Mouse (Mus musculus) right cerebral cortex, postnatal 4 days (tissue): Measurements from ENCODE around the gene Slc25a39.
"Not testable (repeated sequence)": the region's sequence is repeated elsewhere in the genome, so short reads cannot be mapped to it uniquely, and the experiment has no call there.

Experiments
- DNase-seq: peaks from one replicate; pipeline ENCODE4 v3.0.0-alpha.2; 2022

Gene Slc25a39

GRCm38 (mm10) chr11:102410345-102410744 is 2.6 kb upstream of the Slc25a39 start:
- DNase-seq, result not testable (repeated sequence)

DNA sequence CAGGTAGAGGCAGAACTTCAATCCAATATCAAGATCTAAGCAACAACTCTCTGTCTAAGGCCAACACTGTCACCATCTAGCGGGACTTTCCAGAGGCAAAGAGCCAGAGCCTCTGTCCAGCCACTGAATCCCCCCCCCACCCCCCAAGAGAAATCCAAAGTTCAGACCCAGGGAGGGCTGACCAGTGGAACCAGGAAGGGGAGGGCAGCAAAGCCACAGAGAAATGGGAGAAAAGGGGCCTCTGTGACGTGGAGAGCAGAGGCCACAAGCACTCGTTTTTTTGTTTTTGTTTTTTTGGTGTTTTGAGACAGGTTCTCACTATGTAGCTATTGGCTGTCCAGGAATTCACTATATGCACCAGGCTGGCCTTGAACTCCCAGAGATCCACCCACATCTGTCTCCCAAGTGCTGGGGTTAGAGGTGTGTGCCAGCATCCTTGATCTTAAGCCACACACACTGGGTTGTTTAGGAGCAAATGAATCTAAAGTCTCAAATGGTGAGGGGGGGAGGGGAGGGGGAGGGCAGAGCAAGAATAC is 2.1 kb upstream of the Slc25a39 start:
- DNase-seq, result no peak

- DNase-seq, result no peak
Measured at GRCm38 (mm10) chr11:102408888-102409794, 1.4 kb upstream of the Slc25a39 start.

DNA sequence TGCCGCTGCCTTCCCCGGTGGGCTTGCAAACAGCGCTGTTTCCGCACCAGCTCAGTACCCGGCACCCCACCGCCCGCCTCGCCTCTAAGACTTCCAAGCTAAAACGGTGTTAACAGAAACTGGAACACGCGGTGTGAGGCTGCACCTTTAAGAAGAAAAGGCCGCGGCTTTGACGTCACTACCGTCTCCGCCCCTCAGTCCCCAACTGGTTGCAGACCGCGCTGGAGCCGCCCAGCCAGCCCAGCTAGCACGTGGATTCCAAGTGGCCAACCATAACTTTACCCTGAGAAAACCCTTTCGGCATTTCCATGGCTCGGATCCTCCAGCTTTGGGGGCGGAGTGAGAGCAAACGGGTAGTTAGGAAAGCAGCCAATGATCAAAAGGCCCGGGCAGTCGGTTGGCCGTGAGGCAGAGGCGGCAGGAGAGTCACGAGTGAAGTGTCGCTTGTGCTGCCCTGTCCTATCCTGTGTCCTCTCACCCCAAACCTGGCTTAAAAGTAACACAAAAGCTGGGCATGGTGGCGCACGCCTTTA is 664 bp upstream of the Slc25a39 start:
- peak; percentile 90 for DNase-seq

GRCm38 (mm10) chr11:102406900-102407833 is 579 bp downstream of the Slc25a39 start:
- DNase-seq, result peak; percentile 88

DNA sequence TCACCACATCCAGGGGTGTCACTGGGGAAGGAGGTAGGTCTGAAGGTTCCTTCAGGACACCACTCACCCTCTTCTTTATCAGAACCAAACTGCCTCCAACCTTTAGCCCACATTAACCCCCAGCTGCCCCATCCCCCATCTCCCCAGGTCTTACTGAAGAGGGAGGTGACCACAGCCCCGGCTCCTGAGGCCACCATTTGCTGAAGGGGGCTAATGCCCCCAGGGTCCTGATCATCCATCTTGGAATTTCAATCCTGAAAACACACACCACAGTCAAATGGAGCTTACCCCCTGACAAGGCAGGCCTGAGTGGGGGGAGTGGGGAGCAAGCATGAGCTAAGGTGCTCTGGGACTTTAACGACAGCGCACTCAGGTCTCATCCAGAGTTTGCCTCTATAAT is 1.3 kb downstream of the Slc25a39 start:
- no peak for DNase-seq

DNA sequence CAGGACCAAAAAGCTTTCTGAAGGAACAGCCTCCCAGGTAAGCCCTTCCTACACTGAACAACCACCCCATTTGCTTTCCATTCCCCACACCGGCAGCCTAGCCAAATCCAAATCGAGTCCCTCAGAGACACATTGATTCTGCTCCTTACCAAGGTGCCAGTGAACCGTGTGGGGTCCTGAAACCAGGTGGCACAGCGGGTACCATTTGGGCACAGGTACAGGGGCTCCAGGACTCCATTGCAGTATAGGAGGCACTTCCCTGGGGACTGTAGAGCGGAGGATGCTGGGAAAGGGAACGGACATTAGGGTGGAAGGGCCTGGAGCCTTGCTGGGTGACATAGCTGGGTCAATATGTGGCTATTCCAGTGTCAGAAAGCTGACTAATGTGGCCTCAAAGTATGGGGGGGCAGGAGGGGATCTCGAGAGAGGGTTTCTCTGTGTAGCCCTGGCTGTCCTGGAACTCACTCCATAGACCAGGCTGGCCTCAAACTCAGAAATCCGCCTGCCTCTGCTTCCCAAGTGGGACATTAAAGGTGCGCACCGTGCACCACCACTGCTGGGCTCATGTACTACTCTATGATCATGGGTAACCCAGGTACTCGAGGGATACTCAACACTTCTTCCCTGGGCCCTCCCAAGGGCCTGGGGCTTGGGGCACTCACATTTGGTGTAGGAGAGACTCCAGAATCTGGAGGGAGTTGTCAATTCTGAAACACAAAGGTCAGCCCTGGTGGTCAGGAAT is 2.0 kb downstream of the Slc25a39 start:
- no peak for DNase-seq

DNA sequence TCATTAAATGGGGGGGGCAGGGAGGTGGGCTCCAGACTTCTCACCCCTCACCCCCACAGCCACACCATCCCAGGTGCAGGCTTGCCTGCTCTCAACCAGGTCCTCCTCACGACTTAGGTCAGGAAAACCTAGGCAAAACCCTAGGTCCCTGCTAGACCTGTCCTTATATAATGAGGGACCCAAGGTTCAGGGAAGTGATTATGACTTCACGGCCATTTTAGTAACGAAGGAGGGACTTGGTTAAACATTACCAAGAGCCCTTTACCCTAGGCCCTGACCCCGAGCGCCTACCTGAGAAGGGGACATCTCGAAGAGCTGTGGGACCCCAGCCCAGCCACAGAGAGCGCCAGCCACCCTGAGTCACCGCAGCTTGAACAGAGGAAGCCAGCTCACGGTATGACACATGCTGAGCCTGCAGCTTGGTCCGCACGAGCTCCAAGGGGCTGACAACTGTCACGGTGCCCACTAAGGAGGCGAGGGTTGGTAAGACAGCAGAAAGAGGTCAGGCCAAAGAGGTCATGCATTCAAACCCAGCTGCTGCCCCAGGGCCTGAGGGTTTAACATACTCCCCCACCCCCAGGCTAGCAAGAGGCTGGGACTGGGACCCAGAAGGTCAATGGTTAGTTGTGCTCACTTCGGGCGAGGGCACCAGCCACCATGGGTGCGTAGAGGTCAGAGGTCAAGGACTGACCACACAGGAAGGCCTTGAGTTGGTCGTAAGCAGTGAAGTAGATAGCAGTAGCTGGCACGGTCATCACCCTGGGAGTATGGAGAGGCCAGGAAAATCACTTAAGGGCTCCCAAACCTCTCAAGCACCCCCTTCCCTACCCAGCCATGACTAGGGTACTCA is 3.4 kb downstream of the Slc25a39 start:
- DNase-seq, result no peak

GRCm38 (mm10) chr11:102403657-102404056 is 4.1 kb downstream of the Slc25a39 start:
- no peak for DNase-seq

- peak; percentile 20 for DNase-seq
Measured at GRCm38 (mm10) chr11:102401898-102402500, 5.7 kb downstream of the Slc25a39 start.

GRCm38 (mm10) chr11:102400513-102401084 is 7.1 kb downstream of the Slc25a39 start:
- no peak for DNase-seq

- peak; percentile 16 for DNase-seq
Measured at GRCm38 (mm10) chr11:102399610-102400072, 8.1 kb downstream of the Slc25a39 start.

GRCm38 (mm10) chr11:102399107-102399506 is 8.6 kb downstream of the Slc25a39 start:
- no peak for DNase-seq

DNA sequence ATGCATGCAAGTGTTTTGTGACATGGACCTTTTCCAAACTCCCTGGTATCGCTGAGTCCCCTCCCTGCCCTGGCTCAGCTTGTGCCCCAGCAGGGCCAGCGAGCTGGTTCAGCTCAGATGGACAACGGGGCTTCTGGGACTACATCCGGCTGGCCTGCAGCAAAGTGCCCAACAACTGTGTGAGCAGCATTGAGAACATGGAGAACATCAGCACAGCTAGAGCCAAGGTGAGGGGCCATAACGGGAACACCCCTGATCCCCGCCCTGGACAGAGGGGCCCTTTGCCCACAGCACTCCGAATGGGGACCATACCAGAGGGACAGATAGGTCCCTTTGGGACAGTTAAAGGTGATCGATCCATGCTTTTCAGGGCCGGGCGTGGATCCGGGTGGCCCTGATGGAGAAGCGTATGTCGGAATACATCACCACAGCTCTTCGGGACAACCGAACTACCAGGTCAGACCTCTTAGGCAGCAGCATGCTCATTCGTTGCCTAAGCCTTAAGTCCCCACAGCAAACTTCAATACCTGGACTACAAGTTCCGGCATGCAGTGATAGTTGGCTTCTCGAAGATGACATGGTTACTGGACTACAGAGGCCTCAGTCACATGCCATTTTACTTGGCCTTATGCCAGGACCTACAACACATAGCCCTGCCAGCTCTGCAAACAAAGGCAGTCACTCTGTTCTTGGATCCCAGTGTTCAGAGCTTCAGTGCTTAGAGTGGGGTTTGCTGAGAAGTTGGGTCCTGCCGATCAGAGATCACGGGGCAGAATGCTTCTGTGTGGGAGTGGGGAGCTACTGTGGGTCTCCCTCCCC is 9.5 kb downstream of the Slc25a39 start:
- DNase-seq, result no peak

GRCm38 (mm10) chr11:102396671-102397141 is 11.0 kb downstream of the Slc25a39 start:
- no peak for DNase-seq

DNA sequence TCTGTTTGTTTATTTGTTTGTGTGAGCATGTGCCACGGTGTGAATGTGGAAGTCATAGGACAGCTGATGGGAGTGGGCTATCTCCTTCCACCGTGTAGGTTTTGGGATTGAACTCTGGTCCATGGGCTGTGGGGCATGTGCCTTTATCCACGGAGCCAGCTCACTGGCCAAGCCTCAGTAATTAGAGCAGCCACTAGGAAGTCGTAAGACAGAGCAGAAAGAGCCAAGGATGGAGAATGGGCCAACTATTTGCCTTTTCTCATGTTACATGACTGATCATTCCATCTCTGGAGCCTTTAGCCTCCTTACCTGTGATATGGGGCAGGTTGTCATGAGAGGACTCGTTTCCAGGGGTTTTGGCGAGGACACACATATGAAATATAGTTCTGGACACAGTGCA is 11.5 kb downstream of the Slc25a39 start:
- DNase-seq, result no peak

DNA sequence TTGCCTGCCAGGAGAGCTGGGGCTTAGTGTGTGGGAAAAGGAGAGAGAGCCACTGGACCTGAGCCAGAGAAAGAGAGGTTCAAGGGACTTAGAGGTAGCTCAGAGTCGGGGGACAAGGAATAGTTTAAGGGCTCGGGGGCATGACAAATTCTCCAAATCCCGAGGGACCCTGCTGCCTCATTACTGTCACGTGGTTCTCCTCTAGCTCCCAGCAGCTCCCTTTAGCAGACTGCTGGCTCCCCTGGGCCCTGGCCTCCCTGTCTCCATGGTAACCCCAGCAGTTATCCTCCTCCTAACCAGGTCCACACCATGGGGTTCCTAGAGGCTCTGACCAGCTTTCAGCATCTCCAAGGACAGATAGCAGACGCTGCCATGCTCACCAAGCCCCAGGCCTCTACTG is 12.5 kb downstream of the Slc25a39 start:
- DNase-seq, result peak; percentile 18

- DNase-seq, result no peak
Measured at GRCm38 (mm10) chr11:102394421-102395124, 13.2 kb downstream of the Slc25a39 start.
